Mouse (Mus musculus) lung, postnatal 25 days (tissue): ENCODE measurements around the gene Gm14326.
A peak's percentile ranks its signal among the peaks of the same experiment; 100 is the strongest.
"Not testable (repeated sequence)": the region's sequence is repeated elsewhere in the genome, so short reads cannot be mapped to it uniquely, and the experiment has no call there.

ENCODE experiments used
- DNase-seq: peaks from one replicate; pipeline ENCODE4 v3.0.0; 2022; ENCODE audit warnings: low spot score

The Gm14326 gene

GRCm38 (mm10) chr2:177957145-177957544 is at the start of gene Gm14326:
Gene Gm14326, minus strand, starts transcription at chr2:177957297.
- peak; percentile 93 for DNase-seq

GRCm38 (mm10) chr2:177974814-177975213 is 17.7 kb upstream of the Gm14326 start:
- DNase-seq, result not testable (repeated sequence)

GRCm38 (mm10) chr2:177956734-177957133 is 363 bp downstream of the Gm14326 start:
- DNase-seq, result not testable (repeated sequence)

- DNase-seq, result not testable (repeated sequence)
Measured at GRCm38 (mm10) chr2:177925563-177926103, 31.5 kb downstream of the Gm14326 start, which contains the start of gene Zfp972. Gene Zfp972, minus strand, starts transcription at chr2:177925613.

GRCm38 (mm10) chr2:177903276-177903675 is 53.8 kb downstream of the Gm14326 start:
- not testable (repeated sequence) for DNase-seq

GRCm38 (mm10) chr2:177898171-177898570 is 58.9 kb downstream of the Gm14326 start:
- not testable (repeated sequence) for DNase-seq

GRCm38 (mm10) chr2:177897046-177897578 is 60.0 kb downstream of the Gm14326 start, which contains the start of gene Gm14327:
Gene Gm14327, plus strand, starts transcription at chr2:177897096.
- DNase-seq, result not testable (repeated sequence)

GRCm38 (mm10) chr2:177887743-177888142 is 69.4 kb downstream of the Gm14326 start:
- DNase-seq, result not testable (repeated sequence)
